Mouse (Mus musculus): ENCODE data around the gene Gse1.

- no peak for TF ChIP-seq GATA1 (IDR thresholded peaks at IDR 0.05; ENCODE audit: low read length)
- no peak for TF ChIP-seq TAL1 (IDR thresholded peaks at IDR 0.05; ENCODE audit: low read length)
These were observed 120.7 kb downstream of the Gse1 start for GRCm38 (mm10) chr8:120348922-120349321.
